Mouse (Mus musculus): Measurements from ENCODE around the gene Agps.

GRCm38 (mm10) chr2:75852483-75852882 is 20.5 kb downstream of the Agps start:
- TF ChIP-seq POLR2A (IDR thresholded peaks at IDR 0.05; ENCODE audit: borderline replicate concordance, extremely low read depth, low read depth, low read length), result no peak
- TF ChIP-seq CTCF (IDR thresholded peaks at IDR 0.05; ENCODE audit: insufficient read depth, low read length), result no peak

All from lung, adult 2 months (tissue).